Mouse (Mus musculus) heart, adult 2 months (tissue): ENCODE data around the gene Zc3h12d.

ENCODE experiments used
- CTCF ChIP-seq: fragments of 200-600 bp; IDR thresholded peaks from 2 replicates; pipeline ENCODE4 v1.8.1; 2022; ENCODE audit warnings: antibody characterized with exemption, mild to moderate bottlenecking, moderate library complexity
- POLR2A ChIP-seq: fragments of 200-500 bp; IDR thresholded peaks from 2 replicates; pipeline ENCODE4 v1.6.1; 2011; ENCODE audit warnings: mild to moderate bottlenecking, low read depth, low read length, control low read depth; ENCODE audit not compliant: insufficient read depth

GRCm38 (mm10) chr10:7871381-7872020, 39.2 kb downstream of the Zc3h12d start:
- TF ChIP-seq CTCF (no peak), POLR2A (no peak)
